11 mouse cellular contexts compared by ENCODE assay signal in genomic region chr4:41055111-41055510, GRCm38 (mm10). TPM values are rescaled to one million over a fixed set of nuclear protein-coding genes. Genes with fewer than 3 reads are reported as not detected.
DNase-seq lines count a peak whose midpoint lies in the region; ATAC-seq and TF ChIP-seq lines count a peak whose summit lies in the region.
"Had no signal": no experiment of that assay in that cellular context is flagged by ENCODE, and none has a peak within 500 bp of the region (broad histone marks: within the 10 kb centered on the region; RNA-seq: fewer than 3 reads in every experiment).

No protein-coding gene starts in this region.

- H3K27ac ChIP-seq in limb, embryonic 15.5 days, result peak overlapping the region; percentile 38; the same call in 1 of the 2 replicates
- 0 out of 2 replicates have a peak overlapping the region, but pooled peaks have one; percentile 6 for H3K27ac ChIP-seq in stomach, embryonic 15.5 days
- H3K27ac ChIP-seq in forebrain, embryonic 16.5 days (ENCODE audit: low read length), result no peak overlapping the region
- H3K27ac ChIP-seq: hindbrain, embryonic 13.5 days had no signal

- H3K9me3 ChIP-seq in limb, embryonic 15.5 days, result no peaks in the 10 kb centered on the region
- no peaks in the 10 kb centered on the region for H3K9me3 ChIP-seq in stomach, embryonic 15.5 days
- no peaks in the 10 kb centered on the region for H3K9me3 ChIP-seq in forebrain, embryonic 16.5 days (ENCODE audit: control insufficient read depth, low read length)
- H3K9me3 ChIP-seq: hindbrain, embryonic 13.5 days had no signal

- no peak for TF ChIP-seq POLR2A in lung, adult 2 months (IDR thresholded peaks at IDR 0.05; ENCODE audit: borderline replicate concordance, extremely low read depth, low read depth, low read length)

- H3K4me1 ChIP-seq in lung, adult 2 months (ENCODE audit: control insufficient read depth, insufficient read depth, low read length), result 0 out of 2 replicates have a peak, but pooled peaks cover 4% of the 10 kb centered on the region
- peaks cover 16% of the 10 kb centered on the region for H3K4me1 ChIP-seq in limb, embryonic 15.5 days
- peaks cover 5% of the 10 kb centered on the region for H3K4me1 ChIP-seq in stomach, embryonic 15.5 days
- H3K4me1 ChIP-seq in forebrain, embryonic 16.5 days (replicated peaks; ENCODE audit: control insufficient read depth, insufficient read depth, low read length), result peaks cover 3% of the 10 kb centered on the region

- DNase-seq in embryo, embryonic 11 days, result peak; percentile 34
- no peak for DNase-seq in embryo, embryonic 9.5 days (ENCODE audit: extremely low spot score)
- peak; percentile 8 for DNase-seq in lung, adult 2 months
- DNase-seq in lung, postnatal 25 days (ENCODE audit: low spot score), result no peak
- no peak for DNase-seq in layer of hippocampus, adult 18-20 months (ENCODE audit: low spot score in 2 of 2)
- DNase-seq: retina, postnatal 1 day had no signal

- WGBS in lung, adult 2 months, result 31% methylated on average over 13 of the region's 13 CpGs
- 33% methylated on average over 13 of the region's 13 CpGs for WGBS in limb, embryonic 15.5 days
- 45% methylated on average over 13 of the region's 13 CpGs for WGBS in stomach, embryonic 15.5 days
- WGBS in forebrain, embryonic 16.5 days, result 88% methylated on average over 13 of the region's 13 CpGs

- no peak for TF ChIP-seq CTCF in lung, adult 2 months (IDR thresholded peaks at IDR 0.05; ENCODE audit: insufficient read depth, low read length)

- H3K9ac ChIP-seq in limb, embryonic 15.5 days, result no peak overlapping the region
- no peak overlapping the region for H3K9ac ChIP-seq in stomach, embryonic 15.5 days
- H3K9ac ChIP-seq in forebrain, embryonic 16.5 days (replicated peaks; ENCODE audit: low read depth, low read length), result no peak overlapping the region
- H3K9ac ChIP-seq: hindbrain, embryonic 13.5 days had no signal

- no peaks in the 10 kb centered on the region for H3K27me3 ChIP-seq in limb, embryonic 15.5 days
- H3K27me3 ChIP-seq in stomach, embryonic 15.5 days (replicated peaks), result no peaks in the 10 kb centered on the region
- H3K27me3 ChIP-seq in forebrain, embryonic 16.5 days (replicated peaks; ENCODE audit: control insufficient read depth, insufficient read depth, low read length), result no peaks in the 10 kb centered on the region
- H3K27me3 ChIP-seq: hindbrain, embryonic 13.5 days had no signal

- no peaks in the 10 kb centered on the region for H3K36me3 ChIP-seq in limb, embryonic 15.5 days
- H3K36me3 ChIP-seq in stomach, embryonic 15.5 days, result no peaks in the 10 kb centered on the region
- H3K36me3 ChIP-seq in forebrain, embryonic 16.5 days (ENCODE audit: control insufficient read depth, insufficient read depth), result no peaks in the 10 kb centered on the region
- H3K36me3 ChIP-seq: hindbrain, embryonic 13.5 days had no signal

- 0 out of 2 replicates have a peak overlapping the region, but pooled peaks have one; percentile 10 for H3K4me2 ChIP-seq in limb, embryonic 15.5 days
- peak overlapping the region; percentile 21 for H3K4me2 ChIP-seq in stomach, embryonic 15.5 days
- H3K4me2 ChIP-seq in forebrain, embryonic 16.5 days (ENCODE audit: low read length), result no peak overlapping the region
- H3K4me2 ChIP-seq: hindbrain, embryonic 13.5 days had no signal

- peak overlapping the region; percentile 49 for H3K4me3 ChIP-seq in lung, adult 2 months (replicated peaks; ENCODE audit: extremely low read depth, low read depth, low read length)
- no peak overlapping the region for H3K4me3 ChIP-seq in limb, embryonic 15.5 days
- H3K4me3 ChIP-seq in stomach, embryonic 15.5 days (replicated peaks), result no peak overlapping the region
- H3K4me3 ChIP-seq in forebrain, embryonic 16.5 days (replicated peaks; ENCODE audit: low read length), result no peak overlapping the region
- H3K4me3 ChIP-seq: hindbrain, embryonic 13.5 days had no signal

- no peak for ATAC-seq in limb, embryonic 15.5 days (ENCODE audit: insufficient number of reproducible peaks, low FRiP score, low TSS enrichment, low read depth)
- ATAC-seq in stomach, embryonic 15.5 days (ENCODE audit: insufficient read depth, low FRiP score, low read depth), result peak; percentile 68
- ATAC-seq in forebrain, embryonic 16.5 days, result no peak

RNA-seq across cellular contexts. Expression of gene Aqp7, which starts 7.2 kb away (rescaled TPM):
- polyA plus RNA-seq in lung, adult 2 months (2012; rRNA removed), result 2.6 and 2.9 TPM in 2 replicates
- 0.24 and 0.55 TPM in 2 replicates for polyA plus RNA-seq in limb, embryonic 15.5 days (2015; fragmentation: Nextera tagmentation; extraction: Ambion mirVana)
- 0.35 and 0.42 TPM in 2 replicates for polyA plus RNA-seq in stomach, embryonic 15.5 days (2015; fragmentation: Nextera tagmentation; extraction: Ambion mirVana)
- 0.11 TPM in 1 of 2 replicates, not detected in the other for polyA plus RNA-seq in forebrain, embryonic 16.5 days (2015; fragmentation: Nextera tagmentation; extraction: Ambion mirVana)
- under 1 TPM in 1 of 2 experiments, not detected in 1; 0.15 TPM for total RNA-seq in layer of hippocampus, adult 18-20 months (2021)
- total RNA-seq: left cerebral cortex, postnatal 36 days had no signal
- polyA plus RNA-seq: hindbrain, embryonic 13.5 days had no signal

RNA-seq across cellular contexts. Expression of gene Aqp3, which starts 42.9 kb away (rescaled TPM):
- polyA plus RNA-seq in lung, adult 2 months (2012; rRNA removed), result 6.1 and 49.9 TPM in 2 replicates
- 82.8 and 104 TPM in 2 replicates for polyA plus RNA-seq in limb, embryonic 15.5 days (2015; fragmentation: Nextera tagmentation; extraction: Ambion mirVana)
- 44.5 and 73.3 TPM in 2 replicates for polyA plus RNA-seq in stomach, embryonic 15.5 days (2015; fragmentation: Nextera tagmentation; extraction: Ambion mirVana)
- polyA plus RNA-seq in forebrain, embryonic 16.5 days (2015; fragmentation: Nextera tagmentation; extraction: Ambion mirVana), result 0.11 and 0.45 TPM in 2 replicates
- not detected for total RNA-seq in layer of hippocampus, adult 18-20 months (2021)
- total RNA-seq: left cerebral cortex, postnatal 36 days had no signal
- polyA plus RNA-seq: hindbrain, embryonic 13.5 days had no signal

Comparison
In these comparisons a context has a peak if more than half of its experiments do, and no peak if none do; other contexts are left out.
1. DNase-seq: peak in embryo, embryonic 11 days (single experiment) and lung, adult 2 months (single experiment); none in embryo, embryonic 9.5 days (single experiment), lung, postnatal 25 days (single experiment) and layer of hippocampus, adult 18-20 months (0 of 2).